Mouse (Mus musculus): ENCODE results near the gene Lifr.

GRCm38 (mm10) chr15:7047931-7048330 lies 42.5 kb upstream of the Lifr start:
- TF ChIP-seq POLR2A (IDR thresholded peaks at IDR 0.05; ENCODE audit: low read depth, low read length) (no peak), CTCF (IDR thresholded peaks at IDR 0.05; ENCODE audit: extremely low read depth, insufficient read length, insufficient replicate concordance, low read depth, low read length) (no peak)
